Mouse (Mus musculus) liver, postnatal 0 days (tissue): Measurements from ENCODE around the gene Gm20388. TPM values are rescaled to one million over a fixed set of nuclear protein-coding genes. Genes with fewer than 3 reads are reported as not detected.
"Not testable (repeated sequence)": the region's sequence is repeated elsewhere in the genome, so short reads cannot be mapped to it uniquely, and the experiment has no call there.

Source experiments
- ATAC-seq: fragments of 200-750 bp; cut with Nextera tagmentation; 2 replicates; pipeline ENCODE4 v1.8.0; 2017; ENCODE audit warnings: mild to moderate bottlenecking, moderate library complexity
- DNase-seq: peaks from one replicate; pipeline ENCODE4 v3.0.0-alpha.2; 2016
- H3K27ac ChIP-seq: fragments of 300-500 bp; sonication (generic); 2 replicates; pipeline ENCODE4 v1.5.1; 2014; ENCODE audit warnings: antibody characterized with exemption, moderate library complexity, mild to moderate bottlenecking, low read depth
- H3K27me3 ChIP-seq: fragments of 300-500 bp; sonication (generic); 2 replicates; pipeline ENCODE4 v1.6.1; 2014; ENCODE audit warnings: low read length, control low read depth, mixed read lengths; ENCODE audit not compliant: insufficient read depth
- H3K36me3 ChIP-seq: fragments of 300-500 bp; sonication (generic); replicated peaks from 2 replicates; pipeline ENCODE4 v1.6.1; 2014; ENCODE audit warnings: mild to moderate bottlenecking, control low read depth, low read length, moderate library complexity, mixed read lengths; ENCODE audit not compliant: insufficient read depth
- H3K4me1 ChIP-seq: fragments of 300-500 bp; sonication (generic); 2 replicates; pipeline ENCODE4 v1.6.1; 2014; ENCODE audit warnings: antibody characterized with exemption, mild to moderate bottlenecking, control low read depth; ENCODE audit not compliant: insufficient read depth
- H3K4me2 ChIP-seq: fragments of 300-500 bp; sonication (generic); 2 replicates; pipeline ENCODE4 v1.6.1; 2014; ENCODE audit warnings: low read depth, mild to moderate bottlenecking, low read length, moderate library complexity, mixed read lengths
- H3K4me3 ChIP-seq: fragments of 300-500 bp; sonication (generic); 2 replicates; pipeline ENCODE4 v1.5.1; 2014; ENCODE audit warnings: low read depth, low read length
- H3K9ac ChIP-seq: fragments of 300-500 bp; sonication (generic); replicated peaks from 2 replicates; pipeline ENCODE4 v1.6.1; 2014; ENCODE audit warnings: mild to moderate bottlenecking, moderate library complexity
- H3K9me3 ChIP-seq: fragments of 300-500 bp; sonication (generic); 2 replicates; pipeline ENCODE4 v1.6.1; 2016; ENCODE audit warnings: mild to moderate bottlenecking, control low read depth, low read length, mixed read lengths
- CTCF ChIP-seq: sonication (generic); IDR thresholded peaks from 2 replicates; pipeline ENCODE4 v1.5.1; 2016; ENCODE audit warnings: antibody characterized with exemption, low read depth
- EP300 ChIP-seq: IDR thresholded peaks from 2 replicates; pipeline ENCODE4 v1.6.1; 2016; ENCODE audit warnings: antibody characterized with exemption, low read depth, mild to moderate bottlenecking
- WGBS: fragments of 180-500 bp; shearing (Covaris S2); extraction: QIAGEN DNeasy Blood & Tissue Kit; methylation state at CpG from one replicate; pipeline ENCODE4 v1.1.7; 2014; ENCODE audit not compliant: insufficient replicate concordance; 5-methylcytosine and 5-hydroxymethylcytosine counted together
- polyA plus RNA-seq: library from polyadenylated mRNA; unstranded; fragments of >200 nt; fragmentation: Nextera tagmentation; extraction: Ambion mirVana; gene quantifications from 2 replicates; pipeline ENCODE4 v1.2.1, GENCODE M21; 2015

Gene Gm20388
- polyA plus RNA-seq, 1 experiment from 2014 or later = not detected

GRCm38 (mm10) chr8:123628968-123629755 is 3718.5 kb downstream of the Gm20388 start:
- ATAC-seq = peak; percentile 43
- WGBS = 8% methylated on average over 19 of the region's 19 CpGs
- Histone ChIP-seq H3K9ac (peak overlapping the region; percentile 38; the same call in 1 of the 2 replicates), H3K4me1 (peaks cover 4% of the 10 kb centered on the region), H3K4me2 (peak overlapping the region; percentile 63), H3K27ac (no peak overlapping the region), H3K27me3 (peaks cover 23% of the 10 kb centered on the region), H3K9me3 (no peaks in the 10 kb centered on the region), H3K4me3 (peak overlapping the region; percentile 21; the same call in 1 of the 2 replicates), H3K36me3 (no peaks in the 10 kb centered on the region)
- peak; percentile 86 for DNase-seq
- TF ChIP-seq EP300 (no peak), CTCF (peak; percentile 90)

GRCm38 (mm10) chr8:123630058-123630457 is 3719.4 kb downstream of the Gm20388 start:
- Histone ChIP-seq H3K4me1 (peaks cover 4% of the 10 kb centered on the region), H3K36me3 (no peaks in the 10 kb centered on the region), H3K9me3 (no peaks in the 10 kb centered on the region), H3K27me3 (peaks cover 14% of the 10 kb centered on the region; the same call in 1 of the 2 replicates), H3K4me3 (no peak overlapping the region), H3K9ac (no peak overlapping the region), H3K4me2 (no peak overlapping the region), H3K27ac (no peak overlapping the region)
- DNase-seq (no peak), ATAC-seq (no peak)
- no peak for TF ChIP-seq EP300
- no peak for TF ChIP-seq CTCF
- WGBS = 47% methylated on average over 10 of the region's 10 CpGs

GRCm38 (mm10) chr8:123630841-123631251 is 3720.2 kb downstream of the Gm20388 start:
- H3K4me3 ChIP-seq = no peak overlapping the region
- H3K27me3 ChIP-seq = peaks cover 9% of the 10 kb centered on the region; the same call in 1 of the 2 replicates
- H3K36me3 ChIP-seq = no peaks in the 10 kb centered on the region
- H3K27ac ChIP-seq = no peak overlapping the region
- H3K9me3 ChIP-seq = no peaks in the 10 kb centered on the region
- TF ChIP-seq EP300 (no peak), CTCF (no peak)
- no peak for DNase-seq
- 0 out of 2 replicates have a peak overlapping the region, but pooled peaks have one; percentile 6 for H3K4me2 ChIP-seq
- no peak overlapping the region for H3K9ac ChIP-seq
- no peak for ATAC-seq
- peaks cover 4% of the 10 kb centered on the region for H3K4me1 ChIP-seq
- WGBS = 32% methylated on average over 12 of the region's 12 CpGs

GRCm38 (mm10) chr8:123631746-123632145 is 3721.1 kb downstream of the Gm20388 start:
- 66% methylated on average over 3 of the region's 3 CpGs for WGBS
- not testable (repeated sequence) for H3K27me3 ChIP-seq, H3K36me3 ChIP-seq, H3K27ac ChIP-seq, H3K4me1 ChIP-seq, ATAC-seq, H3K9ac ChIP-seq, DNase-seq, H3K4me2 ChIP-seq, H3K9me3 ChIP-seq, H3K4me3 ChIP-seq

GRCm38 (mm10) chr8:123632257-123632656 is 3721.6 kb downstream of the Gm20388 start:
- Histone ChIP-seq H3K4me2 (no peak overlapping the region), H3K36me3 (no peaks in the 10 kb centered on the region), H3K27me3 (peaks cover 6% of the 10 kb centered on the region; the same call in 1 of the 2 replicates), H3K9ac (no peak overlapping the region), H3K27ac (no peak overlapping the region), H3K4me1 (peaks cover 4% of the 10 kb centered on the region), H3K4me3 (no peak overlapping the region), H3K9me3 (no peaks in the 10 kb centered on the region)
- 65% methylated on average over 4 of the region's 4 CpGs for WGBS
- ATAC-seq (no peak), DNase-seq (no peak)
- TF ChIP-seq CTCF (no peak), EP300 (no peak)

GRCm38 (mm10) chr8:123633801-123634200 is 3723.2 kb downstream of the Gm20388 start:
- 56% methylated on average over 7 of the region's 7 CpGs for WGBS
- H3K4me2 ChIP-seq = no peak overlapping the region
- H3K27ac ChIP-seq = no peak overlapping the region
- TF ChIP-seq CTCF (no peak), EP300 (no peak)
- H3K4me3 ChIP-seq = no peak overlapping the region
- no peak for ATAC-seq
- H3K27me3 ChIP-seq = peaks cover 6% of the 10 kb centered on the region; the same call in 1 of the 2 replicates
- no peak for DNase-seq
- H3K9ac ChIP-seq = no peak overlapping the region
- H3K4me1 ChIP-seq = no peaks in the 10 kb centered on the region
- H3K36me3 ChIP-seq = no peaks in the 10 kb centered on the region
- H3K9me3 ChIP-seq = no peaks in the 10 kb centered on the region
